Mouse (Mus musculus) right cerebral cortex, postnatal 36 days (tissue): ENCODE measurements around the gene Nradd.

Experiments
- DNase-seq, 2 experiments: peaks; one replicate each; pipeline ENCODE4 v3.0.0; 2022; ENCODE audit warnings: low spot score in 2 of 2, mixed read lengths in 1 of 2

The Nradd gene

GRCm38 (mm10) chr9:110611471-110611870 is 12.8 kb downstream of the Nradd start:
- DNase-seq = no peak

- no peak for DNase-seq
Measured at GRCm38 (mm10) chr9:110583521-110583920, 40.7 kb downstream of the Nradd start.

GRCm38 (mm10) chr9:110582161-110582560 is 42.1 kb downstream of the Nradd start:
- DNase-seq = no peak
